Mouse (Mus musculus) cerebellum, adult 2 months (tissue): ENCODE data around the gene H3f3a.

Source experiments
- CTCF ChIP-seq: fragments of 200-500 bp; IDR thresholded peaks from 2 replicates; pipeline ENCODE4 v1.5.1; 2011; ENCODE audit warnings: low read depth, mild to moderate bottlenecking, control low read depth, low read length, moderate library complexity, borderline replicate concordance; ENCODE audit not compliant: insufficient read depth
- POLR2A ChIP-seq: fragments of 200-500 bp; IDR thresholded peaks from 2 replicates; pipeline ENCODE4 v1.6.1; 2011; ENCODE audit warnings: low read length, control low read depth, borderline replicate concordance; ENCODE audit not compliant: insufficient read depth

DNA sequence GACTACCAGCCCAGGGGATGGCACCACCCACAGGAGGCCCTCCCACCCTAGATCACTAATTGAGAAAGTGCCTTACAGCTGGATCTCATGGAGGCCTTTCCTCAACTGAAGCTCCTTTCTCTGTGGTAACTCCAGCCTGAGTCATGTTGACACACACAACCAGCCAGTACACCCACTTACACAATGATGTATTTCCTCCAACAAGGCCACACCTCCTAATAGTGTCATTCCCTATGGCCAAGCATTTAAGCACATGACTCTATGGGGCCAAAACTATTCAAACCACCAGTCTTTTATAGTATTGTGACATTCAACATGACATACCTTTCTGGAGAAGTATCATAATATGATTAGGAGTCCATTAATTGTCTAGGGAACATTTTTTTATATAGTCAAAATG, 45.0 kb upstream of the H3f3a start:
- TF ChIP-seq POLR2A (no peak), CTCF (no peak)
